Mouse (Mus musculus): ENCODE data around the gene Atp6v1e2. TPM values are rescaled to one million over a fixed set of nuclear protein-coding genes. Genes with fewer than 3 reads are reported as not detected.

Gene Atp6v1e2
- polyA plus RNA-seq, 1 experiment from 2014 or later = 0.11 TPM

GRCm38 (mm10) chr17:86913003-86913607 lies 34.6 kb downstream of the Atp6v1e2 start:
- 77% methylated on average over 7 of the region's 7 CpGs for WGBS
- H3K27me3 ChIP-seq (replicated peaks; ENCODE audit: control insufficient read depth, insufficient read depth, low read length) = no peaks in the 10 kb centered on the region
- no peaks in the 10 kb centered on the region for H3K36me3 ChIP-seq (ENCODE audit: control insufficient read depth, insufficient read depth, low read length)

GRCm38 (mm10) chr17:86911261-86911660 lies 36.4 kb downstream of the Atp6v1e2 start:
- no peaks in the 10 kb centered on the region for H3K9me3 ChIP-seq (ENCODE audit: control insufficient read depth, low read length)
- 69% methylated on average over 5 of the region's 5 CpGs for WGBS

More at GRCm38 (mm10) chr17:86913003-86913607, 34.6 kb downstream of the Atp6v1e2 start:
- no peak for ATAC-seq
- H3K9ac ChIP-seq (ENCODE audit: low read depth, low read length) = no peak overlapping the region
- H3K4me3 ChIP-seq (ENCODE audit: low read length) = no peak overlapping the region
- no peaks in the 10 kb centered on the region for H3K9me3 ChIP-seq (ENCODE audit: control insufficient read depth, low read length)
- no peak overlapping the region for H3K27ac ChIP-seq (ENCODE audit: low read depth, low read length)
- no peaks in the 10 kb centered on the region for H3K4me1 ChIP-seq (ENCODE audit: control insufficient read depth, insufficient read depth, low read depth, low read length)
- no peak overlapping the region for H3K4me2 ChIP-seq (ENCODE audit: low read length)

GRCm38 (mm10) chr17:86909733-86910495 lies 37.8 kb downstream of the Atp6v1e2 start:
- no peak overlapping the region for H3K4me3 ChIP-seq (ENCODE audit: low read length)
- ATAC-seq = peak; percentile 41; the same call in 1 of the 2 replicates
- peaks cover 11% of the 10 kb centered on the region for H3K4me1 ChIP-seq (ENCODE audit: control insufficient read depth, insufficient read depth, low read depth, low read length)
- no peaks in the 10 kb centered on the region for H3K9me3 ChIP-seq (ENCODE audit: control insufficient read depth, low read length)
- H3K27ac ChIP-seq (ENCODE audit: low read depth, low read length) = no peak overlapping the region
- no peaks in the 10 kb centered on the region for H3K36me3 ChIP-seq (ENCODE audit: control insufficient read depth, insufficient read depth, low read length)
- no peaks in the 10 kb centered on the region; the same call in 1 of the 2 replicates for H3K27me3 ChIP-seq (replicated peaks; ENCODE audit: control insufficient read depth, insufficient read depth, low read length)
- 70% methylated on average over 14 of the region's 14 CpGs for WGBS
- no peak overlapping the region for H3K4me2 ChIP-seq (ENCODE audit: low read length)
- no peak overlapping the region for H3K9ac ChIP-seq (ENCODE audit: low read depth, low read length)

More at GRCm38 (mm10) chr17:86911261-86911660, 36.4 kb downstream of the Atp6v1e2 start:
- H3K27ac ChIP-seq (ENCODE audit: low read depth, low read length) = no peak overlapping the region
- no peak overlapping the region for H3K9ac ChIP-seq (ENCODE audit: low read depth, low read length)
- H3K27me3 ChIP-seq (replicated peaks; ENCODE audit: control insufficient read depth, insufficient read depth, low read length) = no peaks in the 10 kb centered on the region; the same call in 1 of the 2 replicates
- H3K36me3 ChIP-seq (ENCODE audit: control insufficient read depth, insufficient read depth, low read length) = no peaks in the 10 kb centered on the region
- no peak for ATAC-seq
- no peak overlapping the region for H3K4me2 ChIP-seq (ENCODE audit: low read length)
- no peaks in the 10 kb centered on the region for H3K4me1 ChIP-seq (ENCODE audit: control insufficient read depth, insufficient read depth, low read depth, low read length)
- no peak overlapping the region for H3K4me3 ChIP-seq (ENCODE audit: low read length)

GRCm38 (mm10) chr17:86908316-86908715 lies 39.4 kb downstream of the Atp6v1e2 start:
- H3K9me3 ChIP-seq (ENCODE audit: control insufficient read depth, low read length) = no peaks in the 10 kb centered on the region
- H3K4me3 ChIP-seq (ENCODE audit: low read length) = no peak overlapping the region
- no peaks in the 10 kb centered on the region for H3K36me3 ChIP-seq (ENCODE audit: control insufficient read depth, insufficient read depth, low read length)
- H3K9ac ChIP-seq (ENCODE audit: low read depth, low read length) = no peak overlapping the region
- peaks cover 13% of the 10 kb centered on the region for H3K4me1 ChIP-seq (ENCODE audit: control insufficient read depth, insufficient read depth, low read depth, low read length)
- 76% methylated on average over 8 of the region's 8 CpGs for WGBS
- no peak overlapping the region for H3K4me2 ChIP-seq (ENCODE audit: low read length)
- H3K27ac ChIP-seq (ENCODE audit: low read depth, low read length) = no peak overlapping the region
- no peak for ATAC-seq
- H3K27me3 ChIP-seq (replicated peaks; ENCODE audit: control insufficient read depth, insufficient read depth, low read length) = no peaks in the 10 kb centered on the region; the same call in 1 of the 2 replicates

GRCm38 (mm10) chr17:86907092-86907491 lies 40.6 kb downstream of the Atp6v1e2 start:
- H3K27me3 ChIP-seq (replicated peaks; ENCODE audit: control insufficient read depth, insufficient read depth, low read length) = no peaks in the 10 kb centered on the region; the same call in 1 of the 2 replicates

GRCm38 (mm10) chr17:86906601-86907000 lies 41.1 kb downstream of the Atp6v1e2 start:
- Histone ChIP-seq H3K4me3 (ENCODE audit: low read length) (no peak overlapping the region), H3K9me3 (ENCODE audit: control insufficient read depth, low read length) (no peaks in the 10 kb centered on the region), H3K9ac (ENCODE audit: low read depth, low read length) (no peak overlapping the region), H3K4me1 (ENCODE audit: control insufficient read depth, insufficient read depth, low read depth, low read length) (peaks cover 13% of the 10 kb centered on the region), H3K36me3 (ENCODE audit: control insufficient read depth, insufficient read depth, low read length) (no peaks in the 10 kb centered on the region), H3K4me2 (ENCODE audit: low read length) (no peak overlapping the region), H3K27me3 (replicated peaks; ENCODE audit: control insufficient read depth, insufficient read depth, low read length) (no peaks in the 10 kb centered on the region; the same call in 1 of the 2 replicates), H3K27ac (ENCODE audit: low read depth, low read length) (no peak overlapping the region)
- ATAC-seq = no peak
- WGBS = 35% methylated on average over 6 of the region's 6 CpGs

More at GRCm38 (mm10) chr17:86907092-86907491, 40.6 kb downstream of the Atp6v1e2 start:
- Histone ChIP-seq H3K27ac (ENCODE audit: low read depth, low read length) (no peak overlapping the region), H3K4me3 (ENCODE audit: low read length) (no peak overlapping the region), H3K9ac (ENCODE audit: low read depth, low read length) (no peak overlapping the region), H3K36me3 (ENCODE audit: control insufficient read depth, insufficient read depth, low read length) (no peaks in the 10 kb centered on the region), H3K9me3 (ENCODE audit: control insufficient read depth, low read length) (no peaks in the 10 kb centered on the region), H3K4me1 (ENCODE audit: control insufficient read depth, insufficient read depth, low read depth, low read length) (peaks cover 13% of the 10 kb centered on the region), H3K4me2 (ENCODE audit: low read length) (no peak overlapping the region)
- WGBS = 75% methylated on average over 3 of the region's 3 CpGs
- no peak for ATAC-seq

- Histone ChIP-seq H3K36me3 (ENCODE audit: control insufficient read depth, insufficient read depth, low read length) (no peaks in the 10 kb centered on the region), H3K27ac (ENCODE audit: low read depth, low read length) (peak overlapping the region; percentile 70), H3K27me3 (replicated peaks; ENCODE audit: control insufficient read depth, insufficient read depth, low read length) (no peaks in the 10 kb centered on the region; the same call in 1 of the 2 replicates), H3K4me3 (ENCODE audit: low read length) (no peak overlapping the region), H3K4me2 (ENCODE audit: low read length) (peak overlapping the region; percentile 31), H3K9me3 (ENCODE audit: control insufficient read depth, low read length) (no peaks in the 10 kb centered on the region), H3K9ac (ENCODE audit: low read depth, low read length) (no peak overlapping the region; the same call in 1 of the 2 replicates), H3K4me1 (ENCODE audit: control insufficient read depth, insufficient read depth, low read depth, low read length) (peaks cover 13% of the 10 kb centered on the region)
- ATAC-seq = peak; percentile 47
- 3% methylated on average over 9 of the region's 9 CpGs for WGBS
Measured at GRCm38 (mm10) chr17:86906136-86906461, 41.6 kb downstream of the Atp6v1e2 start.

- Histone ChIP-seq H3K4me1 (ENCODE audit: control insufficient read depth, insufficient read depth, low read depth, low read length) (peaks cover 17% of the 10 kb centered on the region), H3K9me3 (ENCODE audit: control insufficient read depth, low read length) (no peaks in the 10 kb centered on the region), H3K27me3 (replicated peaks; ENCODE audit: control insufficient read depth, insufficient read depth, low read length) (no peaks in the 10 kb centered on the region; the same call in 1 of the 2 replicates), H3K9ac (ENCODE audit: low read depth, low read length) (peak overlapping the region; percentile 25; the same call in 1 of the 2 replicates), H3K4me3 (ENCODE audit: low read length) (no peak overlapping the region), H3K36me3 (ENCODE audit: control insufficient read depth, insufficient read depth, low read length) (no peaks in the 10 kb centered on the region), H3K27ac (ENCODE audit: low read depth, low read length) (peak overlapping the region; percentile 70), H3K4me2 (ENCODE audit: low read length) (peak overlapping the region; percentile 31)
- WGBS = 12% methylated on average over 19 of the region's 19 CpGs
- peak; percentile 79 for ATAC-seq
Measured at GRCm38 (mm10) chr17:86905297-86906135, 42.2 kb downstream of the Atp6v1e2 start.

All from hindbrain, embryonic 16.5 days (tissue).